In the genomic region with DNA sequence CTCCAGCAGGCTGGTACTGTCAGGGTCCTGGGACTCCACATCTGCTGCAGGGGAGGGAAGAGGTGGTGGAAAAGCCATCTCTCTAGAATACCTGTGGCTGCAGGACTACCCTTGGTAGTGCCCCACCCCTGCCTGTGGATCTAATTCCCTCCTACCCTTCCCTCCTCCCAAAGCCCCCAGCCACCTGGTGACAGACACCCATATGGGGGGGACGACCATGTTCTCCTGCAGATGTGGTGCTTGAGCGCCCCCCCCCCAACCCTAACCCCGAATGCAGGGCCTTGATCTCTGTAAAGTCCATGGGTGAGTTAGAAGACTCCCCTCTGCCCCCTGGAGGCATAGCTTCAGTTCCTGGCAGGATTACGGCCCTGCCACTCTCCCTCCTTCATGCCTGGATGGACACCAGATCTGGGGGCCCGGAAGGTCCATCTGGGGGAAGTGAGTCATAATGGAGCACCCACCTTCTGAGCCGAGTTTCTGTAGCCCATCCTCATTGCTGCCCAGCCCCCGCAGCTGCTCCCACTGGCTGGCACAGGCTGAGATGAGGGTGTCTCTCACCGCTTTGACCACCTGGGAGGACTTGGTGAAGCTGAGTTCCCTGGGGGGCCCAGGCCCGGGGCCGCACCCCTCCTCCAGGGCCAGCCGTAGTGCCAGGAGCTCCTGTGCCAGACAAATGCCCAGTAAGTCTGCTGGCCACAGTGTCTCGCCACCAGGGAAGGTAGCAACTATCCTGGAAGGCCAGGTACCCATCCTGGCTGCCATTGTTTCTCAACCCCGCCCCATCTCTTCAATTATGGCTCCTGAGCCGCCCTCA, we compare ENCODE assay signal across 10 mouse cellular contexts. TPM values are rescaled to one million over a fixed set of nuclear protein-coding genes. Genes with fewer than 3 reads are reported as not detected.
A peak's percentile ranks its signal among the peaks of the same experiment; 100 is the strongest.
DNase-seq lines count a peak whose midpoint lies in the region; ATAC-seq lines count a peak whose summit lies in the region.
"Had no signal": no experiment of that assay in that cellular context is flagged by ENCODE, and none has a peak within 500 bp of the region (broad histone marks: within the 10 kb centered on the region; RNA-seq: fewer than 3 reads in every experiment).

No protein-coding gene starts in this region.

- H3K27me3 ChIP-seq in hindbrain, embryonic 10.5 days (ENCODE audit: insufficient read depth, poor library complexity, severe bottlenecking), result peaks cover 78% of the 10 kb centered on the region
- H3K27me3 ChIP-seq in hindbrain, embryonic 12.5 days, result peaks cover 67% of the 10 kb centered on the region
- H3K27me3 ChIP-seq in intestine, embryonic 15.5 days (replicated peaks), result peaks cover 41% of the 10 kb centered on the region
- peaks cover 62% of the 10 kb centered on the region for H3K27me3 ChIP-seq in midbrain, embryonic 15.5 days (replicated peaks)
- H3K27me3 ChIP-seq: Patski had no signal

- no peaks in the 10 kb centered on the region for H3K9me3 ChIP-seq in hindbrain, embryonic 10.5 days
- no peaks in the 10 kb centered on the region for H3K9me3 ChIP-seq in hindbrain, embryonic 12.5 days (replicated peaks)
- H3K9me3 ChIP-seq in intestine, embryonic 15.5 days, result no peaks in the 10 kb centered on the region
- no peaks in the 10 kb centered on the region for H3K9me3 ChIP-seq in midbrain, embryonic 15.5 days

- ATAC-seq in hindbrain, embryonic 12.5 days (ENCODE audit: low FRiP score), result no peak
- ATAC-seq in intestine, embryonic 15.5 days, result no peak
- ATAC-seq in midbrain, embryonic 15.5 days (replicated peaks), result no peak
- ATAC-seq: Patski had no signal

- H3K9ac ChIP-seq in hindbrain, embryonic 12.5 days, result no peak overlapping the region
- peak overlapping the region; percentile 17; the same call in 1 of the 2 replicates for H3K9ac ChIP-seq in intestine, embryonic 15.5 days
- H3K9ac ChIP-seq in midbrain, embryonic 15.5 days, result no peak overlapping the region

- 18% methylated on average over 14 of the region's 14 CpGs for WGBS in hindbrain, embryonic 10.5 days
- WGBS in hindbrain, embryonic 12.5 days, result 18% methylated on average over 14 of the region's 14 CpGs
- WGBS in intestine, embryonic 15.5 days, result 46% methylated on average over 14 of the region's 14 CpGs
- WGBS in midbrain, embryonic 15.5 days, result 15% methylated on average over 14 of the region's 14 CpGs

- DNase-seq in hindbrain, embryonic 10.5 days (ENCODE audit: low spot score), result peak; percentile 25
- DNase-seq in MN1 (ENCODE audit: low spot score), result peak; percentile 38
- DNase-seq in right cerebral cortex, adult 18-20 months, result no peak
- no peak for DNase-seq in cerebellum, adult 9-10 months
- DNase-seq in spleen, adult 18-20 months, result no peak
- DNase-seq: left cerebral cortex, postnatal 4 days had no signal

- H3K36me3 ChIP-seq in hindbrain, embryonic 10.5 days, result no peaks in the 10 kb centered on the region
- H3K36me3 ChIP-seq in hindbrain, embryonic 12.5 days, result no peaks in the 10 kb centered on the region
- no peaks in the 10 kb centered on the region for H3K36me3 ChIP-seq in intestine, embryonic 15.5 days
- H3K36me3 ChIP-seq in midbrain, embryonic 15.5 days (replicated peaks), result no peaks in the 10 kb centered on the region

- peak overlapping the region; percentile 1; the same call in 1 of the 2 replicates for H3K27ac ChIP-seq in hindbrain, embryonic 10.5 days
- no peak overlapping the region for H3K27ac ChIP-seq in hindbrain, embryonic 12.5 days
- no peak overlapping the region for H3K27ac ChIP-seq in intestine, embryonic 15.5 days
- H3K27ac ChIP-seq in midbrain, embryonic 15.5 days, result no peak overlapping the region

- H3K4me1 ChIP-seq in hindbrain, embryonic 10.5 days (replicated peaks), result peaks cover 76% of the 10 kb centered on the region
- peaks cover 47% of the 10 kb centered on the region for H3K4me1 ChIP-seq in hindbrain, embryonic 12.5 days
- peaks cover 70% of the 10 kb centered on the region for H3K4me1 ChIP-seq in intestine, embryonic 15.5 days (replicated peaks)
- H3K4me1 ChIP-seq in midbrain, embryonic 15.5 days, result peaks cover 43% of the 10 kb centered on the region

- peak overlapping the region; percentile 45; the same call in 1 of the 2 replicates for H3K4me3 ChIP-seq in hindbrain, embryonic 10.5 days
- H3K4me3 ChIP-seq in hindbrain, embryonic 12.5 days, result no peak overlapping the region
- peak overlapping the region; percentile 56; the same call in 1 of the 2 replicates for H3K4me3 ChIP-seq in intestine, embryonic 15.5 days (replicated peaks)
- no peak overlapping the region for H3K4me3 ChIP-seq in midbrain, embryonic 15.5 days

- no peak overlapping the region for H3K4me2 ChIP-seq in hindbrain, embryonic 12.5 days (replicated peaks)
- H3K4me2 ChIP-seq in intestine, embryonic 15.5 days (replicated peaks), result peak overlapping the region; percentile 88
- peak overlapping the region; percentile 49; the same call in 1 of the 2 replicates for H3K4me2 ChIP-seq in midbrain, embryonic 15.5 days

RNA-seq across cellular contexts. Expression of a gene that starts 19.8 kb away (rescaled TPM):
- 3.1 and 4.3 TPM in 2 replicates for polyA plus RNA-seq in hindbrain, embryonic 10.5 days (2016; fragmentation: Nextera tagmentation; extraction: Ambion mirVana)
- polyA plus RNA-seq in hindbrain, embryonic 12.5 days (2016; fragmentation: Nextera tagmentation; extraction: Ambion mirVana), result 4.4 and 5.3 TPM in 2 replicates
- 18.0 and 20.9 TPM in 2 replicates for polyA plus RNA-seq in intestine, embryonic 15.5 days (2015; fragmentation: Nextera tagmentation; extraction: Ambion mirVana)
- 10.5 and 12.2 TPM in 2 replicates for polyA plus RNA-seq in midbrain, embryonic 15.5 days (2015; fragmentation: Nextera tagmentation; extraction: Ambion mirVana)

RNA-seq across cellular contexts. Expression of a gene that starts 20.4 kb away (rescaled TPM):
- 98.1 and 128 TPM in 2 replicates for polyA plus RNA-seq in hindbrain, embryonic 10.5 days (2016; fragmentation: Nextera tagmentation; extraction: Ambion mirVana)
- polyA plus RNA-seq in hindbrain, embryonic 12.5 days (2016; fragmentation: Nextera tagmentation; extraction: Ambion mirVana), result 90.7 and 97.7 TPM in 2 replicates
- 93.5 and 98.1 TPM in 2 replicates for polyA plus RNA-seq in intestine, embryonic 15.5 days (2015; fragmentation: Nextera tagmentation; extraction: Ambion mirVana)
- 165 and 173 TPM in 2 replicates for polyA plus RNA-seq in midbrain, embryonic 15.5 days (2015; fragmentation: Nextera tagmentation; extraction: Ambion mirVana)

RNA-seq across cellular contexts. Expression of a gene that starts 23.8 kb away (rescaled TPM):
- 1.8 and 2.0 TPM in 2 replicates for polyA plus RNA-seq in hindbrain, embryonic 10.5 days (2016; fragmentation: Nextera tagmentation; extraction: Ambion mirVana)
- 2.2 and 2.3 TPM in 2 replicates for polyA plus RNA-seq in hindbrain, embryonic 12.5 days (2016; fragmentation: Nextera tagmentation; extraction: Ambion mirVana)
- 6.4 and 7.1 TPM in 2 replicates for polyA plus RNA-seq in intestine, embryonic 15.5 days (2015; fragmentation: Nextera tagmentation; extraction: Ambion mirVana)
- 2.7 and 3.1 TPM in 2 replicates for polyA plus RNA-seq in midbrain, embryonic 15.5 days (2015; fragmentation: Nextera tagmentation; extraction: Ambion mirVana)

RNA-seq across cellular contexts. Expression of a gene that starts 29.4 kb away (rescaled TPM):
- 3.1 and 4.5 TPM in 2 replicates for polyA plus RNA-seq in hindbrain, embryonic 10.5 days (2016; fragmentation: Nextera tagmentation; extraction: Ambion mirVana)
- 1.6 and 1.7 TPM in 2 replicates for polyA plus RNA-seq in hindbrain, embryonic 12.5 days (2016; fragmentation: Nextera tagmentation; extraction: Ambion mirVana)
- polyA plus RNA-seq in intestine, embryonic 15.5 days (2015; fragmentation: Nextera tagmentation; extraction: Ambion mirVana), result 4.2 and 5.2 TPM in 2 replicates
- 0.70 and 1.5 TPM in 2 replicates for polyA plus RNA-seq in midbrain, embryonic 15.5 days (2015; fragmentation: Nextera tagmentation; extraction: Ambion mirVana)

RNA-seq across cellular contexts. Expression of a gene that starts 31.5 kb away (rescaled TPM):
- polyA plus RNA-seq in hindbrain, embryonic 10.5 days (2016; fragmentation: Nextera tagmentation; extraction: Ambion mirVana), result 108 and 114 TPM in 2 replicates
- polyA plus RNA-seq in hindbrain, embryonic 12.5 days (2016; fragmentation: Nextera tagmentation; extraction: Ambion mirVana), result 72.7 and 77.8 TPM in 2 replicates
- polyA plus RNA-seq in intestine, embryonic 15.5 days (2015; fragmentation: Nextera tagmentation; extraction: Ambion mirVana), result 107 and 109 TPM in 2 replicates
- polyA plus RNA-seq in midbrain, embryonic 15.5 days (2015; fragmentation: Nextera tagmentation; extraction: Ambion mirVana), result 81.7 and 85.1 TPM in 2 replicates

Comparison
In these comparisons a context has a peak if more than half of its experiments do, and no peak if none do; other contexts are left out.
1. H3K4me3 ChIP-seq: peak in hindbrain, embryonic 10.5 days (single experiment) and intestine, embryonic 15.5 days (single experiment); none in hindbrain, embryonic 12.5 days (single experiment) and midbrain, embryonic 15.5 days (single experiment).
2. DNase-seq: peak in hindbrain, embryonic 10.5 days (single experiment) and MN1 (single experiment); none in right cerebral cortex, adult 18-20 months (single experiment), cerebellum, adult 9-10 months (single experiment) and spleen, adult 18-20 months (0 of 2).